Mouse (Mus musculus): Measurements from ENCODE around the gene 4933434E20Rik.
A peak's percentile ranks its signal among the peaks of the same experiment; 100 is the strongest.

4933434E20Rik gene

GRCm38 (mm10) chr3:90051441-90052350, at the start of gene 4933434E20Rik:
Gene 4933434E20Rik, plus strand, starts transcription at chr3:90051636.
- peak; percentile 86 for DNase-seq (ENCODE audit: inconsistent ontology term)

DNA sequence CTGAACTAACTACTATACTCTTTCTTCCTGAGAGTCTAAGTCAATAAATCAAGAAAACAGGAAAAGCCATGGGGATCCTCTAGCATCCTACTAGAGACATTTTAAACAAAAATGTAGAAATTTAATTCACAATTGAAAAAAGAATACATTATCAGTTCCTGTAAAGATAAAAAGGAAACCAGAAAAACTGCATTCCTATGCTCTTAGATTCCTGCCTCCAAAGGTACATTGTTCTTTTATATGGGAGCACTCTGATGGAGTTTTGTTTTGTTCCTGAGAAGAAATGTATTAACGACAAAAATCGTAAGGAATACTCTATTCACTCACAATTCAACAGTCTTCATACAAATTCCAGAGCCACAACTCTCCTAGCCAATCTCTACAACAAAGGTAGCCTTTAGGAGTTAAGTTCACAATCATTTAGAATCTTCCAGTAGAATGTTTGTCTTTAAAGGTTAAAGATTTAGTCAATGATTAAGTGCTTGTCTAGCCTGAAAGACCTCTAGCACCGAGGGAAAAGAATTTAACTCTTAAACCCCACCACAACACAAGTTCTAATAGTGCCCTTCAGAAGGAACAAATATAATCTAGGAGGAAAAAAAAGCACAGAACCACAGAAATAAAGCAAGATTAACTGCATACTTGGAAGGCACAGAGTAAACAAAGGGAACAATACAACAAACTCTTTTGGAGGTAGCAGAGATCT, 47.2 kb upstream of the 4933434E20Rik start:
- DNase-seq (ENCODE audit: inconsistent ontology term) = no peak

DNA sequence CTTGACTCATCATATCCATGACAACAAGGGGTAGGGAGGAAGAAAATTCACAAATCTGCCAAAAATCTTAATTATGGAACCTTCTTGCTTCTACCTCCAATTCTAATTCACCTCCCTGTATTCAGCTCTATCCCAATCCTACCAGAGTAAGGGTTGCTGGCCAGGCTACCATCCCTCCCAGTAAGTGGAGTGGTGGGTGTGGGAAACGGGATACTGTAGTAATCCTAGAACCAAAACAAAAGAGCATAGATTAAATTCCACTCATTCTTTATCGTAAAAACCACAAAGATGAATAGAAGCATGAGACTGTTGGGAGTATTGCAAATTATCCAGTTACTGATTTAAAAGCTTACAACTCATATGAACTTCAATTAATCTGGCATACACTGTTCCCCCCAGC, 41.1 kb upstream of the 4933434E20Rik start:
- DNase-seq (ENCODE audit: inconsistent ontology term) = peak; percentile 68

GRCm38 (mm10) chr3:90016626-90017025, 34.8 kb upstream of the 4933434E20Rik start:
- DNase-seq (ENCODE audit: inconsistent ontology term) = no peak

GRCm38 (mm10) chr3:90034653-90035052, 16.8 kb upstream of the 4933434E20Rik start:
- DNase-seq (ENCODE audit: inconsistent ontology term) = no peak

- no peak for DNase-seq (ENCODE audit: inconsistent ontology term)
Measured at GRCm38 (mm10) chr3:90036263-90036662, 15.2 kb upstream of the 4933434E20Rik start.

- DNase-seq (ENCODE audit: inconsistent ontology term) = peak; percentile 43
Measured at GRCm38 (mm10) chr3:90049691-90050090, 1.7 kb upstream of the 4933434E20Rik start.

GRCm38 (mm10) chr3:90052351-90053241, 1.2 kb downstream of the 4933434E20Rik start, which contains the start of gene Ubap2l:
Gene Ubap2l, minus strand, starts transcription at chr3:90052628.
- DNase-seq (ENCODE audit: inconsistent ontology term) = peak; percentile 100

GRCm38 (mm10) chr3:90061549-90061948, 10.1 kb downstream of the 4933434E20Rik start:
- no peak for DNase-seq (ENCODE audit: inconsistent ontology term)

- DNase-seq (ENCODE audit: inconsistent ontology term) = no peak
Measured at GRCm38 (mm10) chr3:90062539-90062938, 11.1 kb downstream of the 4933434E20Rik start.

GRCm38 (mm10) chr3:90064383-90064782, 12.9 kb downstream of the 4933434E20Rik start:
- no peak for DNase-seq (ENCODE audit: inconsistent ontology term)

DNA sequence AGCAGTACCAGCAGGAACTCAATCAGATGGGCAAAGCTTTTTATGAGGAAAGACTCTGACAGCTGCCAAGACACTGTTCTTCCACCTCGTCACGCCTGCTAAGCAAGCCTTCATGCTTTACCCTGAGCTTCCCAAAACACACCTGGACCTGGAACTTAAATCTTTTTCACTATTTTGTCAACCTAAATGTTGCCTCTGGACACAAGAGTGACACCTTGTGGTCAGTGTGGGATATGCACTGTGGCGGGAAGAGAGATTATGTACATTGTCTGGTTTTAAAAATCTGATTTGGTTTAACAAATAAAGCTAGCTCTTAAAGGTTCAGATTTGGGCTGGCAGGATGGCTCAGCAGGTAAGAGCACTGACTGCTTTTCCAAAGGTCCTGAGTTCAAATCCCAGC, 14.1 kb downstream of the 4933434E20Rik start:
- DNase-seq (ENCODE audit: inconsistent ontology term) = no peak

DNA sequence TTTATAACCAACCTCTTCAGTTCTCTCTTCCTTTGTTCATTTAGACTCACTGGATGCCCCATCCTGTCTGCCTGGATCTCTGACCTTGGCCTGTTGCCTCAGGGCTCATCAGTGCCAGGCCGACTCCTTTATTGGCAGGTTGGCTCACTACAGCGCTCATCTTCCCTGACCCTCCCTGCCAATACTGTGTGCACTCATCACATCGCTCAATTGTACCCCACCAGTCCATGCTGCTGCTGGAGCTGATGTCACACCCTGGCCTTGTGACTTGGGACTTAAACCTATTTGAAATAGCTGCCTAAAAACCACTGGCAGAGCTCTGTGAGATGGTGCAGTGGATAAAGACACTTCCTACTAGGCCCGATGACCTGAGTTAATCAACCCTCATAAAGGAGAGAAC, 16.4 kb downstream of the 4933434E20Rik start:
- DNase-seq (ENCODE audit: inconsistent ontology term) = no peak

GRCm38 (mm10) chr3:90069688-90070087, 18.3 kb downstream of the 4933434E20Rik start:
- no peak for DNase-seq (ENCODE audit: inconsistent ontology term)

GRCm38 (mm10) chr3:90072294-90072693, 20.9 kb downstream of the 4933434E20Rik start, which contains the start of gene Tpm3:
Gene Tpm3, plus strand, starts transcription at chr3:90072649.
- DNase-seq (ENCODE audit: inconsistent ontology term) = no peak

DNA sequence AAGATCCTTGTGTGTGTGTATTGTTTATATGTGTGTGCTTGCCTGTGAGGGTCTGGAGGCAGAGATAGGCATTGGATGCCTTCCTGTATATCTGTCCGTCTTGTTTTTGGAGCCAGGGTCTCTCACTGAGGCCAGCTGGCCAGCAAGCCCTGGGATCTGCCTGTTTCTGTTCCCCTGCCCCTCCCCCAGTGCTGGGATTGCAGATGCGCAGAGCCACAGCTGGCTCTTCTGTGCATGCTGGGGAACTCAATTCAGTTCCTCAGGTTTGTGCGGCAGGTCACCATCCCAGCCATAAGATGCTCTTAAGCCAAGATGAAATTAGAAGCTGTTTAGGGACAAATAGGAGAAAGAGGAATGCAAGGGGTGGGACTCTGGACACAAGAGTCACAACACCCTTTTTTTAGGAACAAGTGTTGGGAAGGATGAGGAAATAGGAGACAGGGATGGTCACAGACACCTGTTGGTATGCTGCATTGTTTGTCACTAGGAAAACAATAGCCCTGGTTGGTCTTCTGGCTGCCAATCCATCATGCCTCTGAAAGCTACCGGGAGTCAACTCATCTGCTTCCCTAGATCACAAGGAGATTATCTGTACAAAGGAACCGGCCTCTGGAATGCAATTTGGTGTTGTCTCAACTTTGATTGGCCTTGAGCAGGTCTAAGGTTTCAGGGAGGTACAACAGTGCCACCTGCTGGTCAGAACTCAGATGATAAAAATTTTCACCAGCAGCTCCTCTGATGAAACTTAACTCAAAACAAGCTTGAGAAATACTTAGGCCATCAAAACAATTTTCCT, 25.7 kb downstream of the 4933434E20Rik start:
- peak; percentile 83 for DNase-seq (ENCODE audit: inconsistent ontology term)

- DNase-seq (ENCODE audit: inconsistent ontology term) = no peak
Measured at GRCm38 (mm10) chr3:90078224-90078623, 26.8 kb downstream of the 4933434E20Rik start.

- peak; percentile 98 for DNase-seq (ENCODE audit: inconsistent ontology term)
Measured at GRCm38 (mm10) chr3:90079133-90079762, 27.8 kb downstream of the 4933434E20Rik start.

GRCm38 (mm10) chr3:90079763-90080497, 28.5 kb downstream of the 4933434E20Rik start:
- peak; percentile 85 for DNase-seq (ENCODE audit: inconsistent ontology term)

- DNase-seq (ENCODE audit: inconsistent ontology term) = no peak
Measured at GRCm38 (mm10) chr3:90080498-90080863, 29.0 kb downstream of the 4933434E20Rik start.

Data from Muller cell, postnatal 12 days (primary cell).